Mouse (Mus musculus) urinary bladder, postnatal 36 days (tissue): ENCODE results near the gene Mettl7a2.
"Not testable (repeated sequence)": the region's sequence is repeated elsewhere in the genome, so short reads cannot be mapped to it uniquely, and the experiment has no call there.

Source experiments
- DNase-seq, 2 experiments: peaks; one replicate each; pipeline ENCODE4 v3.0.0; 2022; ENCODE audit warnings: low spot score in 2 of 2, mixed read lengths in 1 of 2

Gene Mettl7a2

DNA sequence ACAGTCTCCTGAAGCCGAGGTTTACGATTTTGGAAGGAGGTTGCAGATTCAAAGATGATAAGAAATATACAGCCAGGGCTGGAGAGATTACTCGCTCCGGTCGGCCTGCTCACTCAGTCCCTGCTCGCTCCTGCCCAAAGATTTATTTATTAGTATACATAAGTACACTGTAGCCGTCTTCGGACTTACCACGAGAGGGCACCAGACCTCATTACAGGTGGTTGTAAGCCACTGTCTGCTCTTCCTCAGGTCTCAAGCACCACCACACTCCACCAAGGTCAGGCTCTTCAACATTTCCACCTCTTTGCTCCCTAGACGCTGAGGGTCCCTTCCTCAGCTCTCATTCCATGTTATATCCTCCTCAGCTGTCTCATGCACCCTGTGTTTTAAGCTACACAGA is 15.2 kb upstream of the Mettl7a2 start:
- peak; percentile 49 to 62 for DNase-seq

DNA sequence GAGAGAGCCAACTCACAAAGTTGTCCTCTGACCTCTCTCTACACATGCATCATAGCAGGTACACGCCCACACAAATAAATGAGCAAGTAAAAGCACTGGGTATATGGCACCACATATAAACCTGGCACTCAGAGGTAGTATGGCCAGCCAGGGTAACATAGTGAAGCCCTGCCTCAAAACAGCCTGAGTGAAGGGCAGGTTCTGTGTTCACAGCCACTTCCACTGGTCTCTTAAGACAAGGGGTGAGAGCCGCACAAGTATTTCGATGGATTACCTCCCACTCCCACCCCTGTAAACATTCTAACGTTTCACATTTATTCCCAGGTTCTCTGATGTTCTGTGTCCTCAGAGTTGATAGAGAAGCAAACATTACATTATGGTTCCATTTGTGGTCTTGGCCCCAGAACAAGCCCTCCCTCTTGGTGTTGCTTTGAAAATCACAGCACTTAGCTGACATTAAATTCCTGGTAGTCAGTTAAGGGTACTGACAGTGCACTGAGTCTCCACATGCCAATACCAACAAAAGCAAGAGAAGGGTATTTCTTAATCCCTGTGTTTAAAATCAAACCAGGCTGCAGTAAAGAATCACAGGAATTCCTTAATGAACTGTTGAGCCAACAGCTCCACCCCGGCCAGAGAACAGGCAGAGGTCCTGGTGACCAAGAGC is 11.6 kb upstream of the Mettl7a2 start:
- not testable (repeated sequence) for DNase-seq

DNA sequence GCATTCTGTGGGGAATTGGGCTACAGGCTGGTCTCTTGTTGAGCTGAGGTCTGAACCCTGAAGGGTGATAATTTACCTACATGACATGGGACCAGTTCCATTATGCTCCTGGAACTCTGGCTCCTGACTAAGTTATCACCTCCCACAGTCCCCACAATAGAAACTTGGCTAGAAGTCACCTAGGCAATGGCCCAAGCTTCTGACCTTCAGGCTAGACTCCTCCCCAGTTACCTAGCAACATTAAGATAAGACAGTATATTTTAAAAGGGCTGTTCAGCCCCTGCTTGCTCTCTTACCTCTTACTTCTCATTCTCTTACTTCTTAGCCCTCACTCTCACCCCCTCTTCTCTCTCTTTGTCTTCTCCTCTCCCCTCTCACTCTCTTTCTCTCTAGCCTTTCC is 7.5 kb upstream of the Mettl7a2 start:
- no peak for DNase-seq

DNA sequence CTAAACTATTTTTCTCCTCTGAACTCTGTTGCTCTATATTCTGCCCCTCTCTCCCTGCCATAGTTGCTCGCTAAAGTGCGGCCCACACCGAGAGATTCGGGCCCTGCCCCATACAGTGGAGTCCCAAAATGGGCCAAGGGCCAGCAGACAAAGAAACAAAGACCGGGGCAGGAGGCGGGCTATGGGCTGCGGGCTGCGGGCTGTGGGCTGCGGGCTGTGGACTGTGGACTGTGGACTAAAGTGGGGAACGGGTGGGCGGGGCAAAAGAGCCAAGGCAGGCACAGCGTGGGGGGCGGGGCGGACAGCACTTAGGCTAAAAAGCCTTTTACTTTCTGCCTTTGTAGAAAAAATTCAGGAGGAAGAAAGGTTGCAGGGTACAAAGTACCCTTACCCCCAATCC is 6.2 kb upstream of the Mettl7a2 start:
- DNase-seq, result no peak

DNA sequence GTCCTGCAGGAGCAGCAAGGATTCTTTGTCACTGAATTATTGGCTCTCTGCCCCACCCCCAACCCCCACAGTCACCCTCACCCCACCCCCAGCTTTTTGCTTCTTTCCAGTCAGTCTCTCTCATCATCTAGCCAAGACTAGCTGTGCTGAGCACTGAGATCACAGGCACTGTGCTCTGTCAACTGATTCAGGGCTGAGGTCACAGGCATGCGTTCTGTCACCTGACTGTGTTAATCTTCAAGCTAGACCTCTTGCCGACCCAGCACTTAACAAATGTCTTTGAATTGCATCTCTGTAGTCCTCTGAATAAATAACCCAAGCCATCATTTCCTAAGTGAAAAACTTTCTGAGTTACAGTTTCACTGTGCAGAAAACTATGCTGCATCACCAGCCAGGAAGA is 3.5 kb upstream of the Mettl7a2 start:
- no peak for DNase-seq

DNA sequence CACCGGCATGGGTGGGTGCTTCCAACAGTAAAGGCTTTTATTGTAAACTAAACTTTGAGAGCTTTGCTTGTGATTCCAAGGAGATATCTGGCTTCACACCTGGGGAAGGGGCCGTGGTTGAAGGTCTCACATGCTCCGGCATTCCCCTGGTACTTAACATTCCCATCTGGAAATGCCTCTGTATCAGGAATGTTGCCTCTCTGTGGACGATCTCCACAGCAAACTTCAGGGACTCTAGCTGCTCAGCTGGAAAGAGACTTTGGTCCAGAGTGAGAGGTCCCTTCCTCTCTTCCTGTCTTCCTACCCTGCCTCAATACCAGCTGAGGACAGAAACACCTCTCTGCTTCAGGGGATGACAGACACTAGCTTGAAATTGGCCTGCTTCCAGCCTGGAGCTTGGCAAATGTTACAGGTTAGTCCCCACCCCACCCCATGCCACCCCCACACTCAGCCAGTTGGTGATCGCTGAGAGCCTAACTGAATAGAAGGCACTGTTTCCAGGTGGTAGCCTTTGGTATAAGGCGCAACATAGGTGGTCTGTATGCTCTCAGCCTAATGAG is 1.4 kb upstream of the Mettl7a2 start:
- DNase-seq, result no peak

DNA sequence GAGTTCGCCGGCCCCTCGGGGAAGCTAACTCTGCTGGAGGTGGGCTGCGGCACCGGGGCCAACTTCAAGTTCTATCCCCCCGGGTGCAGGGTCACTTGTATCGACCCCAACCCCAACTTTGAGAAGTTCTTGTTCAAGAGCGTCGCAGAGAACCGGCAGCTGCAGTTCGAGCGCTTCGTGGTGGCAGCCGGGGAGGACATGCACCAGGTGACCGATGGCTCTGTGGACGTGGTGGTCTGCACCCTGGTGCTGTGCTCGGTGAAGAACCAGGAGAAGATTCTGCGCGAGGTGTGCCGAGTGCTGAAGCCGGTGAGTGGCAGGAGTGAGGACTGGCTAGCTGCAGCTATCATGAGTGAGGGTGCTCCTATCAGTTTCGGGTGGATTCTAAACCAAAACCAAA is 399 bp downstream of the Mettl7a2 start:
- DNase-seq, result not testable (repeated sequence)

DNA sequence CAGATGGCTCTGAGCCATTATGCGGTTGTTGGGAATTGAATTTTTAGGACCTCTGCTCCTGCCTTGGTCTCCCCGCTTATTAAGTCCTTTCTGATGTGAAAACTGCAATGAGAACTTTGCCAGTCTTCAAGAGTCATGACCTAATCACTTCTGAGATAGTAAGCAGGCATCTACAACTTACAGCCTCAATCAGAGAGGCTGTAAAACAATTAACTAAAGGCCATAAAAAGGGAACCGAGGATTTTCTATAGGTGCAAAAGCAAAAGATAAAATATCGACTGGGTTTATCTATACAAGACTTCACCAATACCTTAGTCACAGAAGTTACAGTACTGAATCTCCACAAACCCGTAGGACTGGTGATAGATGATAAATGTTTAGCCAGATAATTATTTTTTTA is 2.9 kb downstream of the Mettl7a2 start:
- no peak for DNase-seq

DNA sequence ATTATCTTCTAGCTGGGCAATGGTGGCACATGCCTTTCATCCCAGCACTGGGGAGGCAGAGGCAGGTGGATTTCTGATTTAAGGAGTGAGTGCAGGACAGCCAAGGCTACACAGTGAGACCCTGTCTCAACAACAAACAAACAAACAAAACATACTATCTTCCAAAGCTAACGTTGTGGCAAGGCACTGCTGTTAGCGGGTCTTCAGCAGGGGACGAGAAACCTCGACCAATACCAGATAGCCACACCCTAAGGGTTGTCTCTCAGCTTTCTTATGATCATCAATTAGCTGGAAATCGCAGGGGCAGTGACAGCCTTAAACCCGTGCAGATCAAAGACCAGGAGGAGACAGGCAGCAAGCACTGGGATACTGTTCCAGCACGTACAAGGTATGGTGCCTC is 11.2 kb downstream of the Mettl7a2 start, which contains the start of gene Higd1c:
Gene Higd1c, plus strand, starts transcription at position 301 of the 400 bp plus-strand sequence.
- no peak for DNase-seq

DNA sequence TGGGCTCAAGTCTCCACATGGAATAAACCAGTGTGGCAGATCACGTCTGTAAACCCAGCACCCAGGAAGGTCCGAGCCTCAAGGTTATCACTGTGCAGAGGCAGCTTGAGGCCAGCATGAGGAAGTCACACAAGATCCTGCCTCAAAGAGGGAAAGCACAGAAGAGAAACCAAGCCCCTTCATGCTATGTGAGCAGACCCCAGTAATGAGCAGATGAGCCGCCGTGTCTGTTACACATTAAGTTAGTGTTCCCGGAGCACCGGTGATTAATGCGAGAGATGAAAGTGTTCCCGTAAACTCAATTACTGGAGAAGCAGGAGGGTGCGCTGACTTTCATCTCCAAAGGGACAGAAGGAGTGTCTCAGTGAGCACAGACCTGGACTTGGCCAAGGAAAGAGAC is 13.0 kb downstream of the Mettl7a2 start:
- not testable (repeated sequence) for DNase-seq

DNA sequence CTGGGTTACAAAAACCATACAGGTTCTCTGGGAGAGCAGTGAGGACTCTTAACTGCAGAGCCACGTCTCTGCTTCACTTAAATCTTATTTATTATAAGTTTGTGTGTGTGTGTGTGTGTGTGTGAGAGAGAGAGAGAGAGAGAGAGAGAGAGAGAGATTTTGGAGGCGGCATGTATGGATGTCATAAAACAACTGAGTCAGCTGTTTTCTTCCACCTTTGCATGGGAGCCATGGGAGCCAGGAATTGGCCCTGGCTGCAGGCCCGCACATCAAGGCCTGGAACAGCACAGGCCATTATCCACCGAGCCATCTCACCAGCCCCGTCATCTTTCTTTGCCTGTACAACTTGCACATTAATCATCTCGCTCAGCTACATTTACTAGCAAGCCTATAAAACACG is 14.1 kb downstream of the Mettl7a2 start:
- DNase-seq, result no peak

DNA sequence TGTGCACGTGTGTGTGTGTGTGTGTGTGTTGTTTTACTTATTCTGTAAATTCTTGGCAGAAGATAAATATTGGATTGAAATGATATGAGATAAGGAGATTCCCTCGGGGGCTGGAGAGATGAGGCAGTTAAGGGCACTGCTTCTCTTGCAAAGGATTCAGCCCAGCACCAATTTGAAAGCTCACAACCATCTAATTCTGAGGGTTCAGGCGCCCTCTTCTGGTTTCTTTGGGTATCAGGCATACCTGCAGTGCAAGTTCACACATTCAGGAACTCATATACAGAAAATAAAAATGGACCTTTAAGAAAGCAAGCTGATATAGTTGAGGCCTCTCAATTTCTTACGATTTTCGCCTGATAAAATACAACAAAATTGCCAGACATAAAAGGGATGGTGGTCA is 22.1 kb downstream of the Mettl7a2 start:
- peak; percentile 47 to 55 for DNase-seq

DNA sequence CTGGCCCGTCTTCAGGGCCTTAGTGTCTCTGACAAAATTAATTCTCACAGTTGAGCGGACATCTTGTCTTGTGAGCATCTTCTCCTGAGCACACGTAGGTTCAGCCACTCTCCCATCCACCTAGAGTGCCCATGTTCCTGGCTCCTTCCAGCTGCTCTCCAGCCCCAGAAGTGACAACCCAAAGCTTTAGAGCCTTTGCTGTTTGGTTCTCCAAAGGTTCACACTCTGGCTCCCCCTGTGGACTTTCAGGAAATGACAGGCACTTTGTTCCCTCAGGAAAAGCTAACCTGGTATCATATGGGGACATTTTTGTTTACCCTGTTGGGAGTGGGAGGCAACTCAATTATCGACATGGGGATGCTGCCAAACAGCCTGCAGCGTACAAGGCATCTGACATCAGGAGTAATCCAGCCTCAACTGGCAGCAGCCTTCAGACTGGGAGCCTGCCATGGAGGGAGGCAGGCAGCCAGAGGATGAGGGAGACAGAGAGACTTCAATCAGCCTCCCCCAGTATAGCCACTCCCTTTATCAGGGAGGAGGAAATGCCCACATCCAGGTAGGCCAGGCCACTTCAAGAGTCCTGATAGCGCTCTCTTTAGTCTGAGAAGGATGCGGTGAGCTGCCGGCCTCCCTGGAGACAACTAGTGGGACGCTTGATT is 25.0 kb downstream of the Mettl7a2 start:
- DNase-seq, result not testable (repeated sequence)

DNA sequence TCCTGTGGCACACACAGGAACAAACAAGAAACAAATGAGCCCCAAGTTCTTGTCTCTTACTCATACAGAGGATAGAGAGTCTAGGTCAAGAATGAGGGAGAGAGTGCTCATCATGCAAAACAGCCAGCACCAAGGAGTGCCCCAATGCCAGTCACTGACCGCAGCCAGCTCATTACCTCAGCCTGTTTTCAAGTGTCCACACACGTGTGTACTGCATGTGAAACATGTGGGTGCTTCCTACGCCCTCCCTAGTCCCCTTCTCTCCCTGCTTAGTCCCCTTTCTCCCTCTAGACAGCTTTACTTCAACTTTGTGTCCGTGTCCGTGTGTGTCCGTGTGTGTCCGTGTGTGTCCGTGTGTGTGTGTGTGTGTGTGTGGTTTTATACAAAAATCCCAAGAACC is 26.7 kb downstream of the Mettl7a2 start:
- no peak for DNase-seq

DNA sequence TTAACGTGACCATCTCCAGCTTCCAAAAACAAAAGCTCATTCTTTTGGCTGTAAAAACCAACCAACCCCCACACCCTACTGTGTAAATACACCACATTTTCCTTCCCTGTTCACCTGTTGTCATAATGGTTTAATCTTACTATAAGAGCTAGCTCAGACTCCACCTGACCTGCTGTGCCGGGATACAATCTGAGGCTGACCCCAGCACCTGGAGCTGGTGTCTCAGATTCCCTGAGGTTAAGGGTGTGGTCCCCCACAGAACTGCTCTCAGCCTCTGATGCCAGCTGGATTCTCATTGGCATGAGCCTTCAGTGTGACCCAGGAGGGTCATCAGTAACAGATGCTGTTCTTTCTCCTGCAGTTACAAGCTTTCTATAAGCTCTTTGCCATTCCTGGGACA is 27.1 kb downstream of the Mettl7a2 start:
- no peak for DNase-seq

DNA sequence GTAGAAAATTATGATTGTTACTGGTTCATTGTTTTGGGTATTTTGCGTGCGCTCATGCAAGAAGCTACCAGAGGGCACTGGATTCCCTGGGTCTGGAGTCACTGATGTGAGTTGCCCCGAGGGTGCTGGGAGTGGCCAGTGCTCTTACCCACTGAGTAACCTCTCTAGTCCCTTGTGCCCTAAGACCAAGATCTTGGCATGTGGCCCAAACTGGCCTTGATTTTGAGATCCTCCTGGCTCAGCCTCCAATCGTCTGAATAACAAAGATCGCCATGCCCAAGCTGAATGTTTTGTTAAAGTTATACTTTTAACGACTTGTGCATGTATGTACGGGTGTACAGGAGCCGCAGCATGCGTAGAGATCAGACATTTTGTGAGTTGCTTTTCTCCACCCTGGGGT is 32.7 kb downstream of the Mettl7a2 start:
- no peak for DNase-seq

DNA sequence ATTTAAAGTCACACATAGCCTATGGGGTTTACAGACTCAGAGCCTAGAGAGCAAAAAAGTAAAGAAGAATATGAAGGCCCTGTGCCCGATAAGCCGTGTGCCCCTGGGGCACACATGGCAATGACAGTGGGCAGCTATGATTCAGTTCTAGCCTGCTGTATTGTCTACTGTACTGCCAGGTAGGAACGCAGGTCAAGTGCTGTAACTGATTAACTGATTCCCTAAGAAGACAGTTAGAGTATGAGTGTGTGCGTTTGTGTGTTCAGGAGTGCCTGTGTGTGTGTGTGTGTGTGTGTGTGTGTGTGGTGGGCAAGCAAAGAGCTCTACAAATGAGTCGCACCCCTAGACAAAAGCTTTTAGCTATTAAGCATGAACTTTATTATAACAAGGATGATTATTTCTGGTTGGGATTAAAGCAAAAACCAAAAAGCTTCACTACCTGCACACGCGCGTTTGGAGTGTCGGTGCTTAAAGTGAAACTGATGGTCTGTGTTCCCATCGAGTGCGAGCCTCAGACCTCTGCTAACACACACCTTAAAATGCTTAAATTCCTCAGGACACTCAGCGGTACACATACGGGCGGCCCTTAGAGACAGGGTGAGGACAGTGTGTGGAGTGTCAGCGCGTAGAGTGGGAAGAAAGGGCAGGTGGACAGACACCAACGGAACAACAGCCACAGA is 34.7 kb downstream of the Mettl7a2 start:
- DNase-seq, result no peak

DNA sequence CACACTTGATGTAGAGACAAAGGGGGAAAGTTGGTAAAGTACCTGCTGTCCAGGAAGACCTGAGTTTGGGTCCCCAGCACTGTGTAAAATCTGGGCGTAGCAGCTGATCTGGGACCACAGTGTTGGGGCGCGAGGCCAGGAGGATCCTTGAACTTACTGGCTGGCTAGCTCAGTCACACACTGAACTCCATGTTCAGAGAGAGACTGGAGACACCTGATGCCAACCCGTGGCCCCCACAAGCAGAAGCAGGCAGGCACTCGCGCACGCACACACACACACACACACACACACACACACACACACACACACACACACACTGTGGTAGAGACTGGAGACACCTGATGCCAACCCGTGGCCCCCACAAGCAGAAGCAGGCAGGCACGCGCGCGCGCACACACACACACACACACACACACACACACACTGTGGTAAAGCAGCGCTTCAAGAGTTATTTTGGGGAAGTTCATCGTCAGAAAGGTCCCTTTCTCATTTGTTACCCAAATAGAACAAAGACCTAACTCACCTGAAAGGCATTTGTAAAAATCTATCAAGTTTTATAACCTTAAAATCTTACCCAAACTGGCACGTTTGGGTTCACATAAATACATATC is 35.3 kb downstream of the Mettl7a2 start:
- no peak for DNase-seq

DNA sequence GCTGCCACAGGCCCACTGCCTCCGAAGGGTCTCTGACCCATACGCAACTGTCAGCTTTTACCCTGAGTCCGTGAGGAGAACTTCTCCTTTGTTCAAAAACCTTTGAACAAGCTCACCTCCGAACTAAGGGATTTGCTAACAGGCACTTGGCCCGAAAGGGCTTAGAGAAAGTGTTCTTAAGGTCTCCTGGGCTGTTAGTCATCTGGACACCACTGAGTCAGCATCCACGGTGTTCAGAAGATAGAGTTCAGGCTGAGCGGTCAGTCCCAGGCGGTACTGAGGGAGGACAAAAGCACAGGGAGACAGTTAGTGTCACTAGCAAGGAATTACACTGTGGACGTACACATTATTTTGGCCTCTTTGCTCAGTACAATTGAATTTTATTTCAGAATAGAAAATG is 35.9 kb downstream of the Mettl7a2 start:
- no peak for DNase-seq

DNA sequence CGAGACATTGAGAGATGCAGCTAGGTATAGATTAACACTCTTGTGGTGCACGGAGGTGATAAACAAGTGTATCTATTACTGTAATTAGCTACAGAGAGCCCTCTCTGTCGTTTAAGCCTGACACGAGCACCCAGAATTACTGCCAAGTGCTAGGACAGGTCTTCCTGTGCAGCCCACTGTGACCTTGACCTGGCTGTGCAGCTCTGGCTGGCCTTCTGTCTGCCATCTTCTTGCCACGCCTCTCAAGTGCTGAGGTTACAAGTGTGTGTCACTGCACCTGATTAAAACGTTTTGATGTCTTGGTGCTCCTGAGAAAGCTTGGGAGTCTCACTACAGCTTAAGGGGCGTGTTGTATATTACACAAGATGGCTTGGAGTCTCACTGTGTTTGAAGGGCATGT is 38.1 kb downstream of the Mettl7a2 start:
- no peak for DNase-seq

DNA sequence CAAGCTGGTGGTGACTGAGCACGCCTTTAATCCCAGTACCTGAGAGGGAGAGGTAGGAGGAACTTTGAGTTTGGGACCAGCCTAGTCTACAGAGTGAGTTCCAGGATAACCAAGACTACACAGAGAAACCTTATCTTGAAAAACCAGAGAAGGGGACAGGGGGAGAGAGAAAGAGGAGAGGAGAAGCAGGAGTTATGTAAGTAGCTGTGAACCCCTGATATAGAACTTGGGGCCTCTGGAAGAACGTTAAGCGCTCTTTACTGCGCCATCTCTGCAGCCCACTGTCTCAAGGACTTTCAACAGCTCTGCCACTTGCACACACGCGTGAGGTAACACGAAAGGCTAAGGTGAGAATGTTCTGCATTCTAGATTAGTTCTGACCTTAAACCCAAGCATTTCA is 38.6 kb downstream of the Mettl7a2 start:
- no peak for DNase-seq

DNA sequence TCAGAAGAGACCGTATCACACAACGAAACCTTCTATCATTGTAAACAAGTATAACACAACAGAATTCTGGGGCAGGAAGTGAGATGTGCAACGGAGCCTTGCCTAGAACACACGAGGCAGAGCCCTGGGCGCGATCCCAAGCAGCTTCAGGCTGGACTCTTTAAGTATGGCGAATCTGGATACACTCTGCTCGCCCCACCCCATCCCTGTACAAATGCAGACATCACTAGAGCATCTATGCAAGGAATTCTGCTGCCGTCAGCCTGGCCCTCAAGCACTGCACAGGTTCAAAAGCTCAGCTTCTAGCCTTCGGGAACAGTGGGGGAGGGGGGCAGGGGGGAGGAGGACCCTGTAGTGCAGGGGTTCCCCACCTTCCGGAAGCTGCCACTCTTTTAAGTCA is 40.0 kb downstream of the Mettl7a2 start:
- no peak for DNase-seq
